Mouse (Mus musculus) C2C12 (cell line): ENCODE results near the gene Psip1. TPM values are rescaled to one million over a fixed set of nuclear protein-coding genes. Genes with fewer than 3 reads are reported as not detected.
A peak's percentile ranks its signal among the peaks of the same experiment; 100 is the strongest.

Experiments
- H3K27me3 ChIP-seq: one replicate; pipeline ENCODE4 v1.6.1; 2011; ENCODE audit not compliant: control insufficient read depth, insufficient read depth, insufficient read length
- H3K36me3 ChIP-seq: one replicate; pipeline ENCODE4 v1.6.1; 2011; ENCODE audit not compliant: control insufficient read depth, insufficient read depth
- H3K4me3 ChIP-seq: one replicate; pipeline ENCODE4 v1.5.1; 2011; ENCODE audit warnings: mild to moderate bottlenecking, control low read depth; ENCODE audit not compliant: poor library complexity, insufficient read depth, severe bottlenecking
- H3K79me2 ChIP-seq: one replicate; pipeline ENCODE4 v1.6.1; 2011; ENCODE audit not compliant: control insufficient read depth, insufficient read depth
- H3K79me3 ChIP-seq: one replicate; pipeline ENCODE4 v1.6.1; 2011; ENCODE audit warnings: low read depth, control low read depth
- H3ac ChIP-seq: one replicate; pipeline ENCODE3; 2011; ENCODE audit warnings: low read depth; ENCODE audit not compliant: control insufficient read depth, insufficient read length
- CEBPB ChIP-seq: IDR thresholded peaks from one replicate; pipeline ENCODE4 v1.6.1; 2011; ENCODE audit warnings: low read depth, mild to moderate bottlenecking, control low read depth, moderate library complexity
- CTCF ChIP-seq: IDR thresholded peaks from one replicate; pipeline ENCODE4 v1.5.1; 2011; ENCODE audit not compliant: control insufficient read depth, insufficient read depth, insufficient read length
- FOSL1 ChIP-seq: IDR thresholded peaks from one replicate; pipeline ENCODE4 v1.8.0; 2011; ENCODE audit warnings: mild to moderate bottlenecking, low read length; ENCODE audit not compliant: poor library complexity, insufficient read depth, severe bottlenecking
- MAX ChIP-seq: IDR thresholded peaks from one replicate; pipeline ENCODE4 v1.6.1; 2011; ENCODE audit warnings: mild to moderate bottlenecking, control low read depth
- MYOD1 ChIP-seq: IDR thresholded peaks from one replicate; pipeline ENCODE4 v1.6.1; 2011; ENCODE audit warnings: low read depth; ENCODE audit not compliant: control insufficient read depth, insufficient read length
- MYOG ChIP-seq: IDR thresholded peaks from one replicate; pipeline ENCODE4 v1.6.1; 2011; ENCODE audit not compliant: control insufficient read depth, insufficient read length; ENCODE audit errors: extremely low read depth
- USF1 ChIP-seq: IDR thresholded peaks from one replicate; pipeline ENCODE4 v1.6.1; 2011; ENCODE audit warnings: low read depth, mild to moderate bottlenecking, control low read depth, moderate library complexity
- polyA plus RNA-seq: library from polyadenylated mRNA; unstranded; fragments of >200 nt; fragmentation: generic; extraction: Trizol; gene quantifications from one replicate; pipeline ENCODE4 v1.2.1, GENCODE M21; 2012; ENCODE audit warnings: missing spikeins

Gene Psip1
- polyA plus RNA-seq, 1 experiment: 34.0 TPM

- Histone ChIP-seq H3K4me3 (no peak overlapping the region), H3K36me3 (no peaks in the 10 kb centered on the region), H3K79me2 (no peaks in the 10 kb centered on the region), H3K27me3 (no peaks in the 10 kb centered on the region), H3K79me3 (no peaks in the 10 kb centered on the region), H3ac (no peak overlapping the region)
- TF ChIP-seq MAX (no peak), USF1 (no peak), MYOD1 (no peak), FOSL1 (no peak), CEBPB (no peak), CTCF (no peak), MYOG (no peak)
These were observed 6.9 kb upstream of the Psip1 start for GRCm38 (mm10) chr4:83493112-83493511.

- H3K79me2 ChIP-seq: peaks cover 15% of the 10 kb centered on the region
- TF ChIP-seq MAX (no peak), FOSL1 (no peak), MYOD1 (no peak), USF1 (no peak), CTCF (no peak), MYOG (no peak), CEBPB (no peak)
- peaks cover 3% of the 10 kb centered on the region for H3K36me3 ChIP-seq
- no peak overlapping the region for H3ac ChIP-seq
- H3K27me3 ChIP-seq: no peaks in the 10 kb centered on the region
- H3K4me3 ChIP-seq: no peak overlapping the region
- peaks cover 15% of the 10 kb centered on the region for H3K79me3 ChIP-seq
These were observed 2.9 kb upstream of the Psip1 start for GRCm38 (mm10) chr4:83489121-83489520.

GRCm38 (mm10) chr4:83485735-83486116, 533 bp downstream of the Psip1 start:
- peak; percentile 54 for TF ChIP-seq CTCF
- TF ChIP-seq MAX: peak; percentile 17
- TF ChIP-seq CEBPB: no peak
- TF ChIP-seq MYOG: no peak
- no peak for TF ChIP-seq FOSL1
- TF ChIP-seq USF1: no peak
- no peak for TF ChIP-seq MYOD1
- Histone ChIP-seq H3K4me3 (peak overlapping the region; percentile 49), H3K36me3 (peaks cover 35% of the 10 kb centered on the region)

GRCm38 (mm10) chr4:83485250-83485649, 1.0 kb downstream of the Psip1 start:
- Histone ChIP-seq H3K79me3 (peaks cover 39% of the 10 kb centered on the region), H3K79me2 (peaks cover 51% of the 10 kb centered on the region), H3K27me3 (no peaks in the 10 kb centered on the region), H3ac (peak overlapping the region; percentile 82), H3K4me3 (peak overlapping the region; percentile 49), H3K36me3 (peaks cover 40% of the 10 kb centered on the region)
- TF ChIP-seq CTCF: no peak
- TF ChIP-seq USF1: no peak
- TF ChIP-seq FOSL1: no peak
- no peak for TF ChIP-seq MYOG
- TF ChIP-seq MAX: no peak
- TF ChIP-seq MYOD1: no peak
- TF ChIP-seq CEBPB: no peak

More at GRCm38 (mm10) chr4:83485735-83486116, 533 bp downstream of the Psip1 start:
- peaks cover 49% of the 10 kb centered on the region for H3K79me2 ChIP-seq
- H3K79me3 ChIP-seq: peaks cover 39% of the 10 kb centered on the region
- H3ac ChIP-seq: peak overlapping the region; percentile 82
- no peaks in the 10 kb centered on the region for H3K27me3 ChIP-seq

- peaks cover 98% of the 10 kb centered on the region for H3K36me3 ChIP-seq
- peaks cover 1% of the 10 kb centered on the region for H3K79me3 ChIP-seq
- no peaks in the 10 kb centered on the region for H3K79me2 ChIP-seq
- TF ChIP-seq MYOG: no peak
- no peak for TF ChIP-seq FOSL1
- H3ac ChIP-seq: no peak overlapping the region
- no peak overlapping the region for H3K4me3 ChIP-seq
- H3K27me3 ChIP-seq: no peaks in the 10 kb centered on the region
These were observed 18.1 kb downstream of the Psip1 start for GRCm38 (mm10) chr4:83468208-83468607.

- Histone ChIP-seq H3K4me3 (no peak overlapping the region), H3K79me3 (peaks cover 1% of the 10 kb centered on the region), H3K36me3 (peaks cover 98% of the 10 kb centered on the region), H3K27me3 (no peaks in the 10 kb centered on the region), H3K79me2 (no peaks in the 10 kb centered on the region), H3ac (no peak overlapping the region)
- TF ChIP-seq CEBPB (no peak), MYOG (no peak), CTCF (no peak)
These were observed 18.6 kb downstream of the Psip1 start for GRCm38 (mm10) chr4:83467615-83468014.
